In the genomic region with DNA sequence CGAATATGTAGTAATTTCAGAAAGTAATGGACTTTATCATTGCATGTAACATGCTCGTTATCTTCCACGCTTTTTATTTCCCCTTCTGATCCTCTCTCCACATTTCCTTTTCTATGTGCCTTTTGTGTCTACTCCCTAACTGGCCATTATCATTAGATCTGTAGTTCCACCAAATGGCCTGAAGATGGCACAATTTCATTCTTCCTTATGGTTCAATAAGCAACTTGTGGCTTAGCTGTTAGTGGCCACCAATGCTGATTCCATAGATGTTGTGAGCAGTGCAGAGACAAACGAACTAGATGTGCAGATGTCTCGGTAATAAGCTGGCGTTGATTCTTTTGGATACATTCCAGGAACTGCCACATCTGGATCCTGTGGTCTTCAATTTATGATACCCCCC, we compare ENCODE assay signal across 10 mouse cellular contexts.
DNase-seq lines count a peak whose midpoint lies in the region; ATAC-seq and TF ChIP-seq lines count a peak whose summit lies in the region.
"Had no signal": no experiment of that assay in that cellular context is flagged by ENCODE, and none has a peak within 500 bp of the region (broad histone marks: within the 10 kb centered on the region; RNA-seq: fewer than 3 reads in every experiment).

No protein-coding gene starts in this region.

- no peak overlapping the region for H3K4me2 ChIP-seq in kidney, embryonic 14.5 days (replicated peaks; ENCODE audit: low read depth, low read length)
- no peak overlapping the region for H3K4me2 ChIP-seq in CH12.LX (ENCODE audit: insufficient read depth, low read depth, poor library complexity, severe bottlenecking)
- H3K4me2 ChIP-seq: liver, embryonic 15.5 days had no signal

- no peaks in the 10 kb centered on the region for H3K9me3 ChIP-seq in kidney, embryonic 14.5 days (ENCODE audit: control insufficient read depth, low read length)
- peaks cover 3% of the 10 kb centered on the region for H3K9me3 ChIP-seq in CH12.LX (replicated peaks; ENCODE audit: low read length)
- H3K9me3 ChIP-seq: liver, embryonic 15.5 days had no signal

- 60% methylated on average over 6 of the region's 6 CpGs for WGBS in kidney, embryonic 14.5 days

- no peaks in the 10 kb centered on the region for H3K4me1 ChIP-seq in kidney, embryonic 14.5 days (ENCODE audit: control insufficient read depth, insufficient read depth, low read length)
- no peaks in the 10 kb centered on the region for H3K4me1 ChIP-seq in CH12.LX (ENCODE audit: control insufficient read depth in 1 of 2, insufficient read depth in 2 of 2)
- H3K4me1 ChIP-seq: liver, embryonic 15.5 days had no signal

- no peak overlapping the region for H3K27ac ChIP-seq in kidney, embryonic 14.5 days (ENCODE audit: low read depth, low read length)
- H3K27ac ChIP-seq in CH12.LX (ENCODE audit: insufficient read depth, low read depth): no peak overlapping the region
- H3K27ac ChIP-seq: liver, embryonic 15.5 days had no signal

- H3K4me3 ChIP-seq in kidney, embryonic 14.5 days (ENCODE audit: low read length): no peak overlapping the region
- no peak overlapping the region for H3K4me3 ChIP-seq in CH12.LX (replicated peaks in 1 of 3; ENCODE audit: low read depth in 2 of 3, low read length in 2 of 3, poor library complexity in 1 of 3)
- H3K4me3 ChIP-seq: erythroblast, embryonic 14.5 days; liver, embryonic 15.5 days had no signal

- TF ChIP-seq POLR2A in CH12.LX (IDR thresholded peaks at IDR 0.05; ENCODE audit: low read depth, low read length): no peak

- H3K27me3 ChIP-seq in kidney, embryonic 14.5 days (ENCODE audit: control insufficient read depth, insufficient read depth, low read length): no peaks in the 10 kb centered on the region
- peaks cover 70% of the 10 kb centered on the region for H3K27me3 ChIP-seq in CH12.LX (replicated peaks)
- H3K27me3 ChIP-seq: liver, embryonic 15.5 days had no signal

- no peak for TF ChIP-seq EP300 in CH12.LX (IDR thresholded peaks at IDR 0.05; ENCODE audit: low read length)

- TF ChIP-seq CTCF in CH12.LX (conservative IDR thresholded peaks at IDR 0.05 in 1 of 2, IDR thresholded peaks at IDR 0.05 in 1 of 2; ENCODE audit: low read depth in 2 of 2, low read length in 2 of 2): peak; percentile 33 to 74

- H3K79me2 ChIP-seq in CH12.LX (replicated peaks; ENCODE audit: control insufficient read depth, extremely low read depth, insufficient read depth, poor library complexity, severe bottlenecking): no peaks in the 10 kb centered on the region

- in situ Hi-C loops in CH12.LX (cut with MboI; ENCODE audit: low pct_ligation_motif_present, low pct_unique_long_range_greater_than_20kb, low sequenced_read_pairs): no loop called here

- DNase-seq in kidney, adult 18-20 months: no peak
- peak; percentile 59 for DNase-seq in CH12.LX (ENCODE audit: extremely low read depth)
- peak; percentile 44 for DNase-seq in NIH3T3 (ENCODE audit: low read depth)
- DNase-seq in fibroblast of lung, adult 2 months (ENCODE audit: low read depth): peak; percentile 0
- peak; percentile 12 for DNase-seq in skeletal muscle tissue, adult 2 months (ENCODE audit: low read depth, low spot score)
- DNase-seq in spleen, postnatal 14 days (ENCODE audit: low spot score in 2 of 2): no peak
- no peak for DNase-seq in thymus, postnatal 36 days

- no peak overlapping the region for H3K9ac ChIP-seq in kidney, embryonic 14.5 days (ENCODE audit: low read depth, low read length)
- no peak overlapping the region for H3K9ac ChIP-seq in CH12.LX (ENCODE audit: insufficient read depth, low read depth)
- H3K9ac ChIP-seq: liver, embryonic 15.5 days had no signal

- dilution Hi-C loops in CH12.LX (cut with MboI; ENCODE audit: extremely low pct_ligation_motif_present, extremely low pct_unique_long_range_greater_than_20kb, low sequenced_read_pairs): no loop called here

- peak; percentile 75 for TF ChIP-seq RAD21 in CH12.LX (IDR thresholded peaks at IDR 0.05; ENCODE audit: low read depth, low read length)

- H3K36me3 ChIP-seq in kidney, embryonic 14.5 days (ENCODE audit: control insufficient read depth, insufficient read depth, low read length): no peaks in the 10 kb centered on the region
- no peaks in the 10 kb centered on the region for H3K36me3 ChIP-seq in CH12.LX (replicated peaks in 1 of 2; ENCODE audit: control insufficient read depth in 1 of 2, insufficient read depth in 1 of 2, low read length in 1 of 2)
- H3K36me3 ChIP-seq: liver, embryonic 15.5 days had no signal

- ATAC-seq in kidney, embryonic 14.5 days (ENCODE audit: low FRiP score, low TSS enrichment): 0 out of 2 replicates have a peak, but pooled peaks have one; percentile 35

TF ChIP-seq in CH12.LX, 34 proteins besides CTCF, POLR2A, EP300 and RAD21:
- TF ChIP-seq JUND (conservative IDR thresholded peaks at IDR 0.05; ENCODE audit: low read depth, low read length) (no peak), TCF12 (IDR thresholded peaks at IDR 0.05; ENCODE audit: low read depth, low read length) (no peak), SMC3 (IDR thresholded peaks at IDR 0.05; ENCODE audit: low read depth, low read length) (peak; percentile 54)

Comparison
In these comparisons a context has a peak if more than half of its experiments do, and no peak if none do; other contexts are left out.
1. DNase-seq: peak in CH12.LX (single experiment), NIH3T3 (single experiment), fibroblast of lung, adult 2 months (single experiment) and skeletal muscle tissue, adult 2 months (single experiment); none in kidney, adult 18-20 months (single experiment), spleen, postnatal 14 days (0 of 2) and thymus, postnatal 36 days (0 of 2).